ENCODE assay signal across 12 mouse cellular contexts in genomic region chr17:75370120-75370519, GRCm38 (mm10).
DNase-seq lines count a peak whose midpoint lies in the region; ATAC-seq and TF ChIP-seq lines count a peak whose summit lies in the region.
"Had no signal": no experiment of that assay in that cellular context is flagged by ENCODE, and none has a peak within 500 bp of the region (broad histone marks: within the 10 kb centered on the region; RNA-seq: fewer than 3 reads in every experiment).

No protein-coding gene starts in this region.

- H3K9me3 ChIP-seq in intestine, postnatal 0 days (ENCODE audit: control insufficient read depth): no peaks in the 10 kb centered on the region
- H3K9me3 ChIP-seq in intestine, embryonic 15.5 days: no peaks in the 10 kb centered on the region
- H3K9me3 ChIP-seq in ES-Bruce4 (replicated peaks; ENCODE audit: control insufficient read depth, insufficient read depth, low read length, poor library complexity, severe bottlenecking): no peaks in the 10 kb centered on the region
- H3K9me3 ChIP-seq: liver, embryonic 15.5 days had no signal

- peak; percentile 75 for DNase-seq in 3T3-L1 (ENCODE audit: low read depth, low spot score)
- DNase-seq in forelimb bud, embryonic 11.5 days (ENCODE audit: low read depth, low spot score): peak; percentile 57
- no peak for DNase-seq in right cerebral cortex, postnatal 36 days (ENCODE audit: low spot score in 2 of 2)
- DNase-seq in frontal cortex, postnatal 14 days (ENCODE audit: low spot score in 2 of 2): no peak
- no peak for DNase-seq in right cerebral cortex, postnatal 14 days
- DNase-seq: adrenal gland, postnatal 25 days had no signal

- H3K4me2 ChIP-seq in intestine, postnatal 0 days (replicated peaks; ENCODE audit: low read depth): no peak overlapping the region
- H3K4me2 ChIP-seq in intestine, embryonic 15.5 days (replicated peaks): no peak overlapping the region
- H3K4me2 ChIP-seq: liver, embryonic 15.5 days had no signal

- no peaks in the 10 kb centered on the region for H3K27me3 ChIP-seq in intestine, postnatal 0 days (replicated peaks; ENCODE audit: control insufficient read depth, insufficient read depth, low read length)
- no peaks in the 10 kb centered on the region for H3K27me3 ChIP-seq in intestine, embryonic 15.5 days (replicated peaks)
- no peaks in the 10 kb centered on the region for H3K27me3 ChIP-seq in ES-Bruce4 (ENCODE audit: control insufficient read depth, insufficient read depth, low read length, poor library complexity, severe bottlenecking)
- H3K27me3 ChIP-seq: liver, embryonic 15.5 days had no signal

- H3K9ac ChIP-seq in intestine, postnatal 0 days (ENCODE audit: low read depth, low read length): no peak overlapping the region
- no peak overlapping the region for H3K9ac ChIP-seq in intestine, embryonic 15.5 days
- H3K9ac ChIP-seq in ES-Bruce4 (ENCODE audit: low read depth, poor library complexity, severe bottlenecking): no peak overlapping the region
- H3K9ac ChIP-seq: liver, embryonic 15.5 days had no signal

- no peak overlapping the region for H3K4me3 ChIP-seq in intestine, postnatal 0 days (ENCODE audit: low read depth, low read length)
- no peak overlapping the region for H3K4me3 ChIP-seq in intestine, embryonic 15.5 days (replicated peaks)
- H3K4me3 ChIP-seq in ES-Bruce4 (ENCODE audit: low read depth, low read length): no peak overlapping the region
- H3K4me3 ChIP-seq: erythroblast, embryonic 14.5 days; liver, embryonic 15.5 days had no signal

- ATAC-seq in intestine, postnatal 0 days: no peak
- no peak for ATAC-seq in intestine, embryonic 15.5 days
- ATAC-seq: inflammation-experienced regulatory T-cells, adult 6 months had no signal

- no peak for TF ChIP-seq POLR2A in ES-Bruce4 (IDR thresholded peaks at IDR 0.05; ENCODE audit: insufficient read depth, low read length)

- no peak for TF ChIP-seq EP300 in ES-Bruce4 (IDR thresholded peaks at IDR 0.05; ENCODE audit: insufficient read depth, low read depth, low read length)

- no peaks in the 10 kb centered on the region for H3K4me1 ChIP-seq in intestine, postnatal 0 days (replicated peaks; ENCODE audit: control insufficient read depth, insufficient read depth, low read length)
- no peaks in the 10 kb centered on the region for H3K4me1 ChIP-seq in intestine, embryonic 15.5 days (replicated peaks)
- no peaks in the 10 kb centered on the region for H3K4me1 ChIP-seq in ES-Bruce4 (ENCODE audit: control insufficient read depth, insufficient read depth, low read length)
- H3K4me1 ChIP-seq: liver, embryonic 15.5 days had no signal

- peak; percentile 74 for TF ChIP-seq CTCF in intestine, postnatal 0 days (IDR thresholded peaks at IDR 0.05; ENCODE audit: low read depth)
- peak; percentile 25 for TF ChIP-seq CTCF in ES-Bruce4 (IDR thresholded peaks at IDR 0.05; ENCODE audit: low read depth, low read length)

- no peak overlapping the region for H3K27ac ChIP-seq in intestine, postnatal 0 days (ENCODE audit: low read depth, low read length)
- H3K27ac ChIP-seq in intestine, embryonic 15.5 days: no peak overlapping the region
- no peak overlapping the region for H3K27ac ChIP-seq in ES-Bruce4 (ENCODE audit: insufficient read depth, low read length)
- H3K27ac ChIP-seq: liver, embryonic 15.5 days had no signal

- WGBS in intestine, postnatal 0 days: 94% methylated on average over 4 of the region's 4 CpGs
- WGBS in intestine, embryonic 15.5 days: 93% methylated on average over 4 of the region's 4 CpGs

- no peaks in the 10 kb centered on the region for H3K36me3 ChIP-seq in intestine, postnatal 0 days (ENCODE audit: control insufficient read depth, insufficient read depth)
- no peaks in the 10 kb centered on the region for H3K36me3 ChIP-seq in intestine, embryonic 15.5 days
- H3K36me3 ChIP-seq in ES-Bruce4 (ENCODE audit: control insufficient read depth, insufficient read depth, low read length, poor library complexity, severe bottlenecking): no peaks in the 10 kb centered on the region
- H3K36me3 ChIP-seq: liver, embryonic 15.5 days had no signal

Comparison
In these comparisons a context has a peak if more than half of its experiments do, and no peak if none do; other contexts are left out.
1. DNase-seq: peak in 3T3-L1 (single experiment) and forelimb bud, embryonic 11.5 days (single experiment); none in right cerebral cortex, postnatal 36 days (0 of 2), frontal cortex, postnatal 14 days (0 of 2) and right cerebral cortex, postnatal 14 days (single experiment).